Mouse (Mus musculus): ENCODE results near the gene Ice1. TPM values are rescaled to one million over a fixed set of nuclear protein-coding genes. Genes with fewer than 3 reads are reported as not detected.

The Ice1 gene
- polyA plus RNA-seq, 1 experiment, result 35.7 TPM

DNA sequence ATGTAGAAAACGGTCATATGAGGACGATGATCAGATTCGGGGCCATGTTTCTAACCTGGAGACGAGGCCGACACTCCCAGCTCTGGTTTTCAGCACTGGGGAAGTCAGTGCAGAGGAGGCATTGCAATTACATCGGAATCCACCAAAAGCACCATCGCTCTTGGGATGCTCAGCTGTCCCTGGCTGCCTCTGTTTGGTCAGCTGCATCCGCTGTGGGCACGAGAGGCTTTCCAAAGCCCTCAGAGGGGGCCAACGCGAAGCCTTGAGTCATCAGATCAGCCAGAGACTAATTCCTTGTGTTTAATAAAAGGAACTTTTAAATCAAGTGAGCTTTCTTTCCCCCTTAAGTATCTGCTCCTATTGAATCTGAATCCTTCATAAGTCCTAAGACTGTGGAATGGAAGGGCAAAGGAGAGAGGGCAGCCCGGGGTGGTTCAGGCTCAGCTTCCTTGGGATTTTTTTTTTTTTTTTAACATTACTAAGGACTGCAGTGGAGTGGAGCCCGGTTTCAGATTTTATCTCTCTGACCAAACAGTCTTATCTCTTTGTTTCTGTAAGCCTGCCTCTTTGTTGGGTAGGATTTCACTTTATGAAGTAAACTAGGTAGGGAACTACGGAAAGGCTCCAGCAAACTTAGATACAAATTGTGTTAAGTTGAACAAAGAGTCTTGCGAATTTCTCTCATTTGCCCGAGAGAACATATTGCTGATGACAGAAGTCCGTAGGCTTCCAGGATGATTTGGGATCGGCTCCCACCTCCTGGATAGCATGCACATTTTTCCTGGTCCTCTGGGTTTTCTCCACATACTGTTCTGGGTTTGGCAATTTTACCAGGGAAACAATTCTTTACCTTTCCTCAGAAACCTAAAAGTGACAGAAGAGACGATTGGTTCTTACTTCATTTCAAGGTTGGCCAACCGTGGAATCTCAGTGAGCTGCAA is 39.1 kb upstream of the Ice1 start:
- DNase-seq, result no peak
- no peaks in the 10 kb centered on the region for H3K36me3 ChIP-seq (ENCODE audit: control insufficient read depth, insufficient read depth, low read length)
- H3K27me3 ChIP-seq (ENCODE audit: control insufficient read depth, insufficient read depth, low read length), result no peaks in the 10 kb centered on the region
- H3K27ac ChIP-seq (ENCODE audit: control insufficient read depth, insufficient read depth, low read length), result no peak overlapping the region
- TF ChIP-seq POLR2A (IDR thresholded peaks at IDR 0.05; ENCODE audit: control insufficient read depth, extremely low read depth, insufficient read depth, low read length, poor library complexity) (no peak), CTCF (IDR thresholded peaks at IDR 0.05; ENCODE audit: borderline replicate concordance, control insufficient read depth, extremely low read depth, insufficient read depth, low read length, poor library complexity) (no peak)
- no peak overlapping the region for H3K4me3 ChIP-seq (ENCODE audit: control insufficient read depth, insufficient read depth, low read length)
- WGBS, result 62% methylated on average over 20 of the region's 20 CpGs
- H3K4me1 ChIP-seq (replicated peaks; ENCODE audit: control insufficient read depth, insufficient read depth, low read length), result no peaks in the 10 kb centered on the region

DNA sequence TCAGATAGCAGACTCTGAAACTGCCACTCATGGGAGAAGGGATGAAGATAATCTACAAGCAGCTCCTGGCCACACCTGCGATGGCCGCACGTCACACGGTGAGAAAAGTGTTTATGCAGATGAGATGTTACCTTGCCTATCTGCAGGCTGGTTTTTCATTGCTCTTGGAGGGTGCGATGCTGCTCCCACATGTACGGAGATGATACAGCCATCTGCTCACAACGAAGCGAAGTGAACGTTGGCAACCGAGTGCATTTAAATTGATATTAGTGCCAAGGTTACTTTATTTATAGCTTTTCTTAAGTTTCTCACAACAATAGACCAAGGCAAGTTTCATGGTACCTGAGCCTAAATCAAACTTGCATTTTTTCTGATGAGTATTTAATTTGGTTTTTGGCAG is 37.6 kb upstream of the Ice1 start:
- no peak for DNase-seq
- H3K4me3 ChIP-seq (ENCODE audit: control insufficient read depth, insufficient read depth, low read length), result no peak overlapping the region
- H3K27me3 ChIP-seq (ENCODE audit: control insufficient read depth, insufficient read depth, low read length), result no peaks in the 10 kb centered on the region
- no peak for TF ChIP-seq POLR2A (IDR thresholded peaks at IDR 0.05; ENCODE audit: control insufficient read depth, extremely low read depth, insufficient read depth, low read length, poor library complexity)
- no peak for TF ChIP-seq CTCF (IDR thresholded peaks at IDR 0.05; ENCODE audit: borderline replicate concordance, control insufficient read depth, extremely low read depth, insufficient read depth, low read length, poor library complexity)
- no peak overlapping the region for H3K27ac ChIP-seq (ENCODE audit: control insufficient read depth, insufficient read depth, low read length)
- no peaks in the 10 kb centered on the region for H3K36me3 ChIP-seq (ENCODE audit: control insufficient read depth, insufficient read depth, low read length)
- no peaks in the 10 kb centered on the region for H3K4me1 ChIP-seq (replicated peaks; ENCODE audit: control insufficient read depth, insufficient read depth, low read length)
- 92% methylated on average over 10 of the region's 10 CpGs for WGBS

DNA sequence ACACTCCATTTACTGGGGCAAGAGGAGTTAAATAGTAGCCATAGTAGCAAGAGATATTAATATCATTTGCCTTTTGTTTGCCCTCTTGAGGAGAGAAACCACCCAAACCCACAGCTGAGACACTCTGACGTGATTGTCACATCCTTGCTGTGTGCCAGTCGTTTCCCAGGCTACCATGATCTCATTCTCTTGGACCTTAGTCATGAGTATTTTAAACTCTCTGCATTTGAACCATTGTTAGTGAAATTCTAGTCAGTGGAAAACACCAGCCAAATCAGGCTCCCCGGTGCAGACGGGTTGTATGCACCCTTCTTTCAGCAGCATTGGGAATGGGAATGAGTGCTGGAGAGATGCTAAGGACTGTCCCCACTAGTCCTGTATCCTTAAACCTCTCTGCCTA is 32.6 kb upstream of the Ice1 start:
- 79% methylated on average over 4 of the region's 4 CpGs for WGBS
- Histone ChIP-seq H3K27ac (ENCODE audit: control insufficient read depth, insufficient read depth, low read length) (no peak overlapping the region), H3K4me1 (replicated peaks; ENCODE audit: control insufficient read depth, insufficient read depth, low read length) (no peaks in the 10 kb centered on the region), H3K36me3 (ENCODE audit: control insufficient read depth, insufficient read depth, low read length) (no peaks in the 10 kb centered on the region), H3K4me3 (ENCODE audit: control insufficient read depth, insufficient read depth, low read length) (no peak overlapping the region), H3K27me3 (ENCODE audit: control insufficient read depth, insufficient read depth, low read length) (no peaks in the 10 kb centered on the region)
- no peak for TF ChIP-seq CTCF (IDR thresholded peaks at IDR 0.05; ENCODE audit: borderline replicate concordance, control insufficient read depth, extremely low read depth, insufficient read depth, low read length, poor library complexity)
- TF ChIP-seq POLR2A (IDR thresholded peaks at IDR 0.05; ENCODE audit: control insufficient read depth, extremely low read depth, insufficient read depth, low read length, poor library complexity), result no peak
- DNase-seq, result no peak

DNA sequence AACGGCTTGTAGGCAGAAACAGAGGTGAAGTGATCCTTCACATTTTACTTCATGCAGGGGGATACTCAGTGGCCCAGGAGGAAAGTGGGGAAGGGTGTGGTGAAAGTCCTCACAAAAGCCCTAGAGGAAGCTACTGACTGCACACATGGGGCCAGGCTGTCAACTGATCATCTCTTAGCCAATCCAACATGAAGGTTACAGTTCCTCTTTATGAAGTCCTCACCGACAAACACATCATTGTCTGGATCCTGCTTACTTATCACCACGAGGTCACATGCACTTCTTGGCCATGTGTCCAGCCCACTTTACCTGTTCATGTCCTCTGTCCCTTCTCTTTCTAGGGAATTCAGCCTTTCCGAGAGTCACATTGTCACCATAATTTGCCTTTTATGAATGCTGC is 22.3 kb upstream of the Ice1 start:
- no peak for DNase-seq
- 43% methylated on average over 4 of the region's 4 CpGs for WGBS
- peaks cover under 1% of the 10 kb centered on the region for H3K4me1 ChIP-seq (replicated peaks; ENCODE audit: control insufficient read depth, insufficient read depth, low read length)
- no peaks in the 10 kb centered on the region for H3K27me3 ChIP-seq (ENCODE audit: control insufficient read depth, insufficient read depth, low read length)
- H3K27ac ChIP-seq (ENCODE audit: control insufficient read depth, insufficient read depth, low read length), result no peak overlapping the region
- no peaks in the 10 kb centered on the region for H3K36me3 ChIP-seq (ENCODE audit: control insufficient read depth, insufficient read depth, low read length)
- no peak for TF ChIP-seq POLR2A (IDR thresholded peaks at IDR 0.05; ENCODE audit: control insufficient read depth, extremely low read depth, insufficient read depth, low read length, poor library complexity)
- TF ChIP-seq CTCF (IDR thresholded peaks at IDR 0.05; ENCODE audit: borderline replicate concordance, control insufficient read depth, extremely low read depth, insufficient read depth, low read length, poor library complexity), result no peak
- H3K4me3 ChIP-seq (ENCODE audit: control insufficient read depth, insufficient read depth, low read length), result no peak overlapping the region

DNA sequence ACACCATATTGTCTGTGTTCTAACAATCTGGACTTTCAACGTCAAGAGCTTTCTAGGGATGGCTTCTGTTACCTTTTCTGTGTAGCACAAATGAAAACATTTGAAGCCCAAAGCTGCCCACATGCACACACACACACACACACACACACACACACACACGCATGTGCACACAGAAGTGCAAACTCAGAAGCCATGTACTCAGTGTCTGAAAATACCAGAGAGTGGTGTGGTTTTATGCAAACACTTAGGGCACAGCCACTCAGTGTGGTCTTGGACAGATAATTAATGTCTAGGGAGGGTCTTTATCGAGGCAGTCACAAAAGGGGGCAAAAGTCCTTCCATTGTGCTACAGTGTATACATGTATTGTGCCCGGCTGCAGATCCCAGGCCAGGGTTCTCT is 19.3 kb upstream of the Ice1 start:
- Histone ChIP-seq H3K27me3 (ENCODE audit: control insufficient read depth, insufficient read depth, low read length) (no peaks in the 10 kb centered on the region), H3K27ac (ENCODE audit: control insufficient read depth, insufficient read depth, low read length) (no peak overlapping the region), H3K36me3 (ENCODE audit: control insufficient read depth, insufficient read depth, low read length) (no peaks in the 10 kb centered on the region), H3K4me1 (replicated peaks; ENCODE audit: control insufficient read depth, insufficient read depth, low read length) (peaks cover 9% of the 10 kb centered on the region), H3K4me3 (ENCODE audit: control insufficient read depth, insufficient read depth, low read length) (no peak overlapping the region)
- WGBS, result 84% methylated on average over 4 of the region's 4 CpGs
- TF ChIP-seq POLR2A (IDR thresholded peaks at IDR 0.05; ENCODE audit: control insufficient read depth, extremely low read depth, insufficient read depth, low read length, poor library complexity) (no peak), CTCF (IDR thresholded peaks at IDR 0.05; ENCODE audit: borderline replicate concordance, control insufficient read depth, extremely low read depth, insufficient read depth, low read length, poor library complexity) (no peak)
- DNase-seq, result no peak

DNA sequence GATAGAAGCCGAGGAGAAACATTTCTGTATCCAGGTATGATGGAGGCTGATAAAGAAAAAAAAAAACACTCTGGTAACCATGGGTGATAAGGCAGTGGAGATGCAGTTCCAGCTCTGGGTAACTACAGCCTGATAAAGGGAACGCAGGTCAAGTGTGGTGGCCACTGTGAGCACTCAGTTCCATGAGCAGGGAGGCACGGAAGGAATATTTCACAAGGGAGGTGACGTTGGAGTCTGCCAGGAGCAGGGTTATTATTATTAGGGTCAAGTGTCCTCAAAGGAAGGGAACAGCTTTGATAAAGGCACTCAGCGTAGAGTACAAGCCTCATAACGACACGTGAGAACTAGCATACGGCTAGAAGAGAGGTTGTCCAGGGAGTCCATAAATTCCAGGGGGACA is 18.9 kb upstream of the Ice1 start:
- H3K27ac ChIP-seq (ENCODE audit: control insufficient read depth, insufficient read depth, low read length), result no peak overlapping the region
- no peak overlapping the region for H3K4me3 ChIP-seq (ENCODE audit: control insufficient read depth, insufficient read depth, low read length)
- WGBS, result 93% methylated on average over 8 of the region's 8 CpGs

More for the DNA sequence above, 18.9 kb upstream of the Ice1 start:
- no peaks in the 10 kb centered on the region for H3K36me3 ChIP-seq (ENCODE audit: control insufficient read depth, insufficient read depth, low read length)
- no peak for TF ChIP-seq CTCF (IDR thresholded peaks at IDR 0.05; ENCODE audit: borderline replicate concordance, control insufficient read depth, extremely low read depth, insufficient read depth, low read length, poor library complexity)
- no peak for TF ChIP-seq POLR2A (IDR thresholded peaks at IDR 0.05; ENCODE audit: control insufficient read depth, extremely low read depth, insufficient read depth, low read length, poor library complexity)
- H3K27me3 ChIP-seq (ENCODE audit: control insufficient read depth, insufficient read depth, low read length), result no peaks in the 10 kb centered on the region
- no peak for DNase-seq
- peaks cover 9% of the 10 kb centered on the region for H3K4me1 ChIP-seq (replicated peaks; ENCODE audit: control insufficient read depth, insufficient read depth, low read length)
